Mouse (Mus musculus): ENCODE measurements around the gene Fam187b. TPM values are rescaled to one million over a fixed set of nuclear protein-coding genes. Genes with fewer than 3 reads are reported as not detected.

The Fam187b gene
- polyA plus RNA-seq, 1 experiment: not detected

DNA sequence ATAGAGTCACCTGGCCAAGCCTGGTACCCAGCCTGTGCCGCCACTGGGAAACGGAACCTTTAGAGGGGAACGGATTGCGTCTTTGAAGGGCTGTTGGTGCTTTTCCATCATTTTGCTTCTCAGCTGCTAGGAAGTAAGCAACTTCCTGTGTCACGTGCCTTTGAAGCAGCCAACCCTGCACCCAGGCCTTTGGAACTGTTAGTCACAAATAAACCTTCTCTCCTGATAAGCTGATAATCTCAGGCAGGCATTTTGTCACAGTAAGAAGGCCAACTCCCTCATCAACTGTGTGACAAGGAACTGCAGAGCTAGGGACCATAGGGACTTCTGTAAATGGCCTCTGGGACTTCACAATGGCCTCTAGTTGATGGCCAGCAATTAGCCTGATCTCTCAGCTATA is 18.6 kb downstream of the Fam187b start:
- 80% methylated on average over 5 of the region's 5 CpGs for WGBS
- Histone ChIP-seq H3K4me1 (ENCODE audit: control insufficient read depth, insufficient read depth, low read length) (no peaks in the 10 kb centered on the region), H3K4me3 (ENCODE audit: insufficient read depth, low read depth, low read length) (no peak overlapping the region), H3K27ac (ENCODE audit: insufficient read depth, low read depth, low read length) (no peak overlapping the region)
- TF ChIP-seq POLR2A (IDR thresholded peaks at IDR 0.05; ENCODE audit: insufficient read depth, low read depth, low read length): no peak
- no peak for TF ChIP-seq CTCF (IDR thresholded peaks at IDR 0.05; ENCODE audit: insufficient read depth, low read depth, low read length)

DNA sequence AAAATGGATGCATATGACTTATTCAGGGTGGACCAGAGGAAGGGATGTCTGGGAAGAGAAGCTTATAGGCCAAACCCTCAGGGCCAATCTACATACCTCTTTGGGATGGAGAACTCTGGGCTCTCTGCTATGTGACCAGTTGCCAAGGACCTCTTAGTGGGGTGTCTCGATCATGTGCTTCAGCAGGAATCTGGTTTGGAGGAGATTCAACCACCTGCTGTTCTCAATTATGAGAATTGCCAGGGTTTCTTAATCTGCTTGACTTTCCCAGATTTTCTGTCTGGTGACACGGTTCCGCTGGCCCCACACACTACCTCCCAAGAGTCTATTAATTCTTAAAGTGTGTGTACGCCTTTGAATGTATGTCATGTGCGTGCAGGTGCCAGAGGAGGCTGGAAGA is 20.4 kb downstream of the Fam187b start:
- TF ChIP-seq CTCF (IDR thresholded peaks at IDR 0.05; ENCODE audit: insufficient read depth, low read depth, low read length): no peak
- TF ChIP-seq POLR2A (IDR thresholded peaks at IDR 0.05; ENCODE audit: insufficient read depth, low read depth, low read length): no peak
- no peak overlapping the region for H3K4me3 ChIP-seq (ENCODE audit: insufficient read depth, low read depth, low read length)
- WGBS: 78% methylated on average over 5 of the region's 5 CpGs
- H3K4me1 ChIP-seq (ENCODE audit: control insufficient read depth, insufficient read depth, low read length): no peaks in the 10 kb centered on the region
- no peak overlapping the region for H3K27ac ChIP-seq (ENCODE audit: insufficient read depth, low read depth, low read length)

DNA sequence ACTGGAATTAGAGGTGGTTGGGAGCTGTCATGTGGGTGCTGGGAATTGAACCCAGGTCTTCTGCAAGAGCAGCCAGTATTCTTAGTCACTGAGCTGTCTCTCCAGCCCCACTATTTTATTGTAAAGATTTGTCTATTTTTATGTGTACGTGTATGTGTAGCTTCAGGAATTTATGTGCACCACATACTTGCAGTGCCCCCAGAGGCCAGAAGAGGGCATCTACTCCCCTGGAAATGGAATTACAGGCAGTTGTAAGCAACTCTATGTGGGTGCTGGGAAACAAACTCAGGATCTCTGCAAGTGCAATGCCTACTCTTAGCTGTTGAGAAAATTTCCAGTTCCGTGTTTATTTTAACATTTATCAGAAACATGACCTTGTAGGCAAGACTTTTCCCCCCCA is 22.9 kb downstream of the Fam187b start:
- Histone ChIP-seq H3K4me3 (ENCODE audit: insufficient read depth, low read depth, low read length) (no peak overlapping the region), H3K27ac (ENCODE audit: insufficient read depth, low read depth, low read length) (no peak overlapping the region), H3K4me1 (ENCODE audit: control insufficient read depth, insufficient read depth, low read length) (no peaks in the 10 kb centered on the region; the same call in 1 of the 2 replicates)
- WGBS: 92% methylated on average over 2 of the region's 2 CpGs
- TF ChIP-seq POLR2A (IDR thresholded peaks at IDR 0.05; ENCODE audit: insufficient read depth, low read depth, low read length) (no peak), CTCF (IDR thresholded peaks at IDR 0.05; ENCODE audit: insufficient read depth, low read depth, low read length) (no peak)

DNA sequence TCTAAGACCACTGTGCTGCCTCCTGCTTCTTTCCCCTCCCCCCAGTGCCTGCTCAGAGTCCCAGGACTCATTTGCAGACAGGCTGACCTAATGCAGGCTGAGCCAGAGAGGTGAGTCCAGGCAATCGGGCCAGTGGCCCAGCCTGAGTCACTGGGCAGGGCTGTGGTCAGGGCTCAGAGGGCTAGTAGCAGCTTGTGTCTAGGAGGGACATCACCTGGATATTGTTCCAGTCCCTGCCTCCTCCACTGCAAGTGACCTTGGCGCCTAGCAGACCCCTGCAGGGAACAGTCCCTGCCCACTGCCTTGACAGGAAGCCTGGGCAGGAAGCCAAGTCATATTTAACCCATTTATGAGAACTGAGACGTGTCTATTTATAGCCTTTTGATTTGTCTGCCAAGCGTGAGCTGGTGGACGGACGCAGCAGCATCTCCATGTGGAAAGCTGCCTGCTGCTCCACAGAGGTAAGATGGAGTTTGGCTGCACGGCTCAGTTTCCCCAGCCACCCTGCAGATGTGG is 27.0 kb downstream of the Fam187b start:
- no peak for TF ChIP-seq POLR2A (IDR thresholded peaks at IDR 0.05; ENCODE audit: insufficient read depth, low read depth, low read length)
- TF ChIP-seq CTCF (IDR thresholded peaks at IDR 0.05; ENCODE audit: insufficient read depth, low read depth, low read length): no peak
- Histone ChIP-seq H3K27ac (ENCODE audit: insufficient read depth, low read depth, low read length) (no peak overlapping the region), H3K4me3 (ENCODE audit: insufficient read depth, low read depth, low read length) (no peak overlapping the region), H3K4me1 (ENCODE audit: control insufficient read depth, insufficient read depth, low read length) (no peaks in the 10 kb centered on the region; the same call in 1 of the 2 replicates)
- WGBS: 36% methylated on average over 7 of the region's 7 CpGs

DNA sequence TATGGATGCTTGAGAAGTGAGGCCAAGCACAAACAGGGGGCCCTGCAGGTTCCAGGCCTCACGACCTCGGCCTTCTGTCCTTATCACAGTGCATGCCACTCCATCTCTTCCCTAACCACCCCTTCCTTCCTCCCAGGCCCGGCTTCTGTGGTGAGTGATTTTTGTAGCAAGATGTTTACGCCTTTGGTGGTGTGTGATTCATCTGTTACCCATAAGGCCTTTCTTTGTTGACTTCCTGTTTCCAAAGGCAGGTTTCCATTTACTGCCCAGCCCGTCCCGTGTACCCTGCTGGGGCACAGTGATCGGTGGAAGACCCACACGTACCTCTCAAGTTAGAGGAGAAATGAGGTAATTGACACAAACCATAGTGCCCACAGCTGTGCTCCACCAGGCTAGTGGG is 29.1 kb downstream of the Fam187b start:
- H3K4me3 ChIP-seq (ENCODE audit: insufficient read depth, low read depth, low read length): no peak overlapping the region
- 86% methylated on average over 8 of the region's 8 CpGs for WGBS
- TF ChIP-seq CTCF (IDR thresholded peaks at IDR 0.05; ENCODE audit: insufficient read depth, low read depth, low read length) (no peak), POLR2A (IDR thresholded peaks at IDR 0.05; ENCODE audit: insufficient read depth, low read depth, low read length) (no peak)
- no peaks in the 10 kb centered on the region; the same call in 1 of the 2 replicates for H3K4me1 ChIP-seq (ENCODE audit: control insufficient read depth, insufficient read depth, low read length)
- no peak overlapping the region for H3K27ac ChIP-seq (ENCODE audit: insufficient read depth, low read depth, low read length)

DNA sequence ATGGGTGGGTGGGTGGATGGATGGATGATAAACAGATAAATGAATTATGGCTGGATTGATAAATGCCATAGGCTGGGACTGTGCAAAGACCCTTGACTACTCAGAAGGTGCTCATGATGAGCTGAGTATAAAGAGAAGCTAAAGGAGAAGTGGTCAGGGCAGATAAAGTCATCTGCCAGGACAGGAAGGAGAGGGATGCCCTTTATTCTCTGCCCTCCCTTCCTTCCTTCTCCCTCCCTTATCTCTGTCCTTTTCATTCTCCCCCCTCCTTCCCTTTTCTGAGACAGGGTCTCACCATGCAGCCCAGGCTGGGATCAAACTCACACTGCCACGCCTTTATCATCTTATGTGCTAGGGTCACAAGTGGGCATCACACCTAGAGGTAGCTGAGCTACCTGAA is 34.2 kb downstream of the Fam187b start:
- TF ChIP-seq POLR2A (IDR thresholded peaks at IDR 0.05; ENCODE audit: insufficient read depth, low read depth, low read length) (no peak), CTCF (IDR thresholded peaks at IDR 0.05; ENCODE audit: insufficient read depth, low read depth, low read length) (no peak)
- WGBS: 93% methylated on average over 1 of the region's 1 CpGs
- H3K27ac ChIP-seq (ENCODE audit: insufficient read depth, low read depth, low read length): no peak overlapping the region
- no peaks in the 10 kb centered on the region for H3K4me1 ChIP-seq (ENCODE audit: control insufficient read depth, insufficient read depth, low read length)
- H3K4me3 ChIP-seq (ENCODE audit: insufficient read depth, low read depth, low read length): no peak overlapping the region

DNA sequence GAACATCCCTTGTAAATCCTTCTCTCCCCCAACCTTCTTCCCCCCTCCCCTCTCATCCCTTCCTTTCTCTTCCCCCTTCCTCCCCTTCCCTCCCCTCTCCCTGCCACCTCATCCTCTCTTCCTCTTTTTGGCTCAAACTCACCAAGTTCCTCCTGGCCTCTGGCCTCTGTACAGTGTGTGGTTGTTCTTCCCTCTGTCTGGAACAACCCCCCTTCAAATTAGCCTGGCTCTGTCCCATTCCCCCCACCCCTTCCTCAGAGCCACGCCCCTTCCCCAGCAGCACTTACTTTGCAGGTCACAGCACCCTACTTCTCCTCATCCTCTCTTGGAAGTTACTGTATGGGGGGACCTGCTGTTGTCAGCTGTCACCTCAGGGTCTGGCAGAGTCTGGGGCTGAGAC is 34.6 kb downstream of the Fam187b start:
- TF ChIP-seq POLR2A (IDR thresholded peaks at IDR 0.05; ENCODE audit: insufficient read depth, low read depth, low read length) (no peak), CTCF (IDR thresholded peaks at IDR 0.05; ENCODE audit: insufficient read depth, low read depth, low read length) (no peak)
- Histone ChIP-seq H3K4me3 (ENCODE audit: insufficient read depth, low read depth, low read length) (no peak overlapping the region), H3K4me1 (ENCODE audit: control insufficient read depth, insufficient read depth, low read length) (no peaks in the 10 kb centered on the region), H3K27ac (ENCODE audit: insufficient read depth, low read depth, low read length) (no peak overlapping the region)
- WGBS: 57% methylated on average over 1 of the region's 1 CpGs

DNA sequence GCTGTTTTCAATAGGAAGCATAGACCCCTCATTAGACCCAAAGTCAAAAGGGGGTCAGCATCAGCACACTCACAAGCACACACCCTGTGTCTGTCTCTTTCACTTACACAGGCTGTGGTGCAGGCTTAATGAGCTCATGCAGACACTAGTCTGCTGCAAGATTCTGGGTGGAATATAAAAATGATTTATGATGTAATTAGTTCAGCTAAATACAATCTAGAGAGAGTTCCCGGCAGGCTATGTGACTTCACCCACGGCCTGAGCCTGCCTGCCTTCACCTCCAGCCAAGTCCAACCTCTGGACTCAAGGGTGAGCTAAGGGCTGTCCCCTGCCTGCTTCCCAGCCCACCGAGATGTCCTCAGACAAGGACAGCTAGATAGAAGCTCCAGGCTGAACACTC is 35.3 kb downstream of the Fam187b start:
- no peak overlapping the region for H3K27ac ChIP-seq (ENCODE audit: insufficient read depth, low read depth, low read length)
- 81% methylated on average over 3 of the region's 3 CpGs for WGBS
- TF ChIP-seq CTCF (IDR thresholded peaks at IDR 0.05; ENCODE audit: insufficient read depth, low read depth, low read length): no peak

DNA sequence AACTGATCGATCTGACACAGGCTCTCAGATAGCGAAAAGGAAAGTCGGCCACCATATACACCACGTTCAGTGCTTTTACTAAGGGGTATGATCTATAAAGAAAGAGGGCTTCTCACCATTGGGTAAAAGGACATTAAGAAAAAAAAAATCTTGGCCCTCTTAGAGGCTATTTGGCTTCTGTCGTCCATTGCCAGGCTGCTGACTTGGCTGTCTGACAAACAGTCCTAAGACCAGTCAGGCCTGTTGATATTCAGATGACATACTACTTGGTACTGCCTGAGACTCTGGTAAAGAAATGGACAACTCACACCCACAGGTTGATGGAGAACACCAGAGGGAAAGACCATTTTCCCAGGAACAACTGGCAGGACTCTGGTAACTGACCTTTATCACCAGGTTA is 39.4 kb downstream of the Fam187b start:
- H3K27ac ChIP-seq (ENCODE audit: insufficient read depth, low read depth, low read length): no peak overlapping the region
- no peak for TF ChIP-seq POLR2A (IDR thresholded peaks at IDR 0.05; ENCODE audit: insufficient read depth, low read depth, low read length)
- TF ChIP-seq CTCF (IDR thresholded peaks at IDR 0.05; ENCODE audit: insufficient read depth, low read depth, low read length): no peak
- no peak overlapping the region for H3K4me3 ChIP-seq (ENCODE audit: insufficient read depth, low read depth, low read length)
- peaks cover 3% of the 10 kb centered on the region; the same call in 1 of the 2 replicates for H3K4me1 ChIP-seq (ENCODE audit: control insufficient read depth, insufficient read depth, low read length)
- 78% methylated on average over 5 of the region's 5 CpGs for WGBS

More for the DNA sequence above, 35.3 kb downstream of the Fam187b start:
- Histone ChIP-seq H3K4me1 (ENCODE audit: control insufficient read depth, insufficient read depth, low read length) (no peaks in the 10 kb centered on the region), H3K4me3 (ENCODE audit: insufficient read depth, low read depth, low read length) (no peak overlapping the region)
